Comparison of ENCODE assay signal across 8 mouse cellular contexts in the genomic region with DNA sequence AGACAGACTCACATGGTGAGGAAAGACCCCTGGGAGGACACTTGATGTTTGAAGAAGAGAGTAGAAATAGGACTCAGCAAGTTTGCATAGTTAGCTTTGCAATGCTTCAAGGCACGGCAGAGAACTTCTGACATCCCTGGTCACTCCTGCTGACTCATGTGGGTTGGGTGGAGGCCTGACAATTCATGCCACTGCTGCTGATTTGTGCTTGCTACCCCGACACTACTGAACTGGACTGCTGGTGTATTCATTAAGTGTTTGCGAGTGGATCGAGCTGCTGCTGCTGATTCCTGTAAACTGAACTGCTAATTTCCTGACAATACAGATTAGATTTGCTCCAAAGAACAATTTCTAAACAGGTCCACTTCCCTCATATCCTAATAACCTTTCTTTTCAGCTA. TPM values are rescaled to one million over a fixed set of nuclear protein-coding genes. Genes with fewer than 3 reads are reported as not detected.
A peak's percentile ranks its signal among the peaks of the same experiment; 100 is the strongest.
DNase-seq lines count a peak whose midpoint lies in the region; ATAC-seq lines count a peak whose summit lies in the region.
"Had no signal": no experiment of that assay in that cellular context is flagged by ENCODE, and none has a peak within 500 bp of the region (broad histone marks: within the 10 kb centered on the region; RNA-seq: fewer than 3 reads in every experiment).

No protein-coding gene starts in this region.

- intact Hi-C loops in left cerebral cortex, postnatal 10 days (cut with DNase I), result no loop called here

- H3K4me3 ChIP-seq in heart, embryonic 15.5 days, result no peak overlapping the region
- no peak overlapping the region for H3K4me3 ChIP-seq in midbrain, embryonic 10.5 days
- H3K4me3 ChIP-seq: midbrain, embryonic 12.5 days had no signal

- H3K36me3 ChIP-seq in heart, embryonic 15.5 days, result no peaks in the 10 kb centered on the region
- peaks cover 8% of the 10 kb centered on the region for H3K36me3 ChIP-seq in midbrain, embryonic 10.5 days
- H3K36me3 ChIP-seq: midbrain, embryonic 12.5 days had no signal

- no peak overlapping the region for H3K4me2 ChIP-seq in heart, embryonic 15.5 days
- H3K4me2 ChIP-seq: midbrain, embryonic 12.5 days had no signal

- 28% methylated on average over 4 of the region's 4 CpGs for WGBS in heart, embryonic 15.5 days
- 67% methylated on average over 4 of the region's 4 CpGs for WGBS in midbrain, embryonic 10.5 days

- peaks cover 16% of the 10 kb centered on the region; the same call in 1 of the 2 replicates for H3K4me1 ChIP-seq in heart, embryonic 15.5 days (replicated peaks)
- H3K4me1 ChIP-seq in midbrain, embryonic 10.5 days, result peaks cover 5% of the 10 kb centered on the region; the same call in 1 of the 2 replicates

- no peak overlapping the region for H3K9ac ChIP-seq in heart, embryonic 15.5 days
- H3K9ac ChIP-seq: midbrain, embryonic 12.5 days had no signal

- 0 out of 2 replicates have a peak overlapping the region, but pooled peaks have one; percentile 10 for H3K27ac ChIP-seq in heart, embryonic 15.5 days
- no peak overlapping the region for H3K27ac ChIP-seq in midbrain, embryonic 10.5 days (replicated peaks)
- H3K27ac ChIP-seq: midbrain, embryonic 12.5 days had no signal

- no peaks in the 10 kb centered on the region for H3K27me3 ChIP-seq in heart, embryonic 15.5 days
- no peaks in the 10 kb centered on the region for H3K27me3 ChIP-seq in midbrain, embryonic 10.5 days (ENCODE audit: low read depth, poor library complexity, severe bottlenecking)
- H3K27me3 ChIP-seq: midbrain, embryonic 12.5 days had no signal

- DNase-seq in Muller cell, postnatal 12 days (ENCODE audit: inconsistent ontology term), result peak; percentile 66
- peak; percentile 50 for DNase-seq in adrenal gland, postnatal 14 days
- peak; percentile 16 to 30 for DNase-seq in lung, postnatal 4 days
- no peak for DNase-seq in left cerebral cortex, postnatal 10 days (ENCODE audit: extremely low spot score in 1 of 2, low spot score in 2 of 2)
- no peak for DNase-seq in embryo, embryonic 9.5 days (ENCODE audit: extremely low spot score)
- no peak for DNase-seq in midbrain, embryonic 10.5 days (ENCODE audit: low spot score)

- ATAC-seq in heart, embryonic 15.5 days (replicated peaks; ENCODE audit: insufficient number of reproducible peaks, insufficient read depth, low FRiP score, low read depth), result no peak

- no peaks in the 10 kb centered on the region for H3K9me3 ChIP-seq in heart, embryonic 15.5 days (replicated peaks)
- no peaks in the 10 kb centered on the region for H3K9me3 ChIP-seq in midbrain, embryonic 10.5 days (replicated peaks)
- H3K9me3 ChIP-seq: midbrain, embryonic 12.5 days had no signal

RNA-seq across cellular contexts. Expression of a gene that starts 18.3 kb away (rescaled TPM):
- total RNA-seq in adrenal gland, postnatal 14 days (2021), result 66.9 and 67.6 TPM in 2 replicates
- 25.2 and 33.8 TPM in 2 replicates for polyA plus RNA-seq in heart, embryonic 15.5 days (2015; fragmentation: Nextera tagmentation; extraction: Ambion mirVana)
- 100 to 1,000 TPM; 121 to 131 TPM for total RNA-seq in left cerebral cortex, postnatal 10 days (2021)
- 32.2 and 36.0 TPM in 2 replicates for polyA plus RNA-seq in midbrain, embryonic 10.5 days (2016; fragmentation: Nextera tagmentation; extraction: Ambion mirVana)

RNA-seq across cellular contexts. Expression of a gene that starts 46.2 kb away (rescaled TPM):
- 66.1 and 75.1 TPM in 2 replicates for total RNA-seq in adrenal gland, postnatal 14 days (2021)
- 25.8 and 31.5 TPM in 2 replicates for polyA plus RNA-seq in heart, embryonic 15.5 days (2015; fragmentation: Nextera tagmentation; extraction: Ambion mirVana)
- total RNA-seq in left cerebral cortex, postnatal 10 days (2021), result 10 to 100 TPM; 64.9 to 71.4 TPM
- 29.6 and 41.3 TPM in 2 replicates for polyA plus RNA-seq in midbrain, embryonic 10.5 days (2016; fragmentation: Nextera tagmentation; extraction: Ambion mirVana)

Comparison
In these comparisons a context has a peak if more than half of its experiments do, and no peak if none do; other contexts are left out.
1. DNase-seq: peak in Muller cell, postnatal 12 days (single experiment), adrenal gland, postnatal 14 days (single experiment) and lung, postnatal 4 days (2 of 2); none in left cerebral cortex, postnatal 10 days (0 of 2), embryo, embryonic 9.5 days (single experiment) and midbrain, embryonic 10.5 days (single experiment).